Mouse (Mus musculus) heart, postnatal 0 days (tissue): ENCODE data around the gene Hepacam.

Experiments used
- CTCF ChIP-seq: IDR thresholded peaks from 2 replicates; pipeline ENCODE4 v1.5.1; 2016; ENCODE audit warnings: antibody characterized with exemption, control low read depth, low read depth
- EP300 ChIP-seq: IDR thresholded peaks from 2 replicates; pipeline ENCODE4 v1.6.1; 2016; ENCODE audit warnings: antibody characterized with exemption, low read depth

GRCm38 (mm10) chr9:37418791-37419190 is 51.6 kb downstream of the Hepacam start:
- TF ChIP-seq CTCF = no peak
- no peak for TF ChIP-seq EP300
